ENCODE assay signal across 15 mouse cellular contexts in the genomic region with DNA sequence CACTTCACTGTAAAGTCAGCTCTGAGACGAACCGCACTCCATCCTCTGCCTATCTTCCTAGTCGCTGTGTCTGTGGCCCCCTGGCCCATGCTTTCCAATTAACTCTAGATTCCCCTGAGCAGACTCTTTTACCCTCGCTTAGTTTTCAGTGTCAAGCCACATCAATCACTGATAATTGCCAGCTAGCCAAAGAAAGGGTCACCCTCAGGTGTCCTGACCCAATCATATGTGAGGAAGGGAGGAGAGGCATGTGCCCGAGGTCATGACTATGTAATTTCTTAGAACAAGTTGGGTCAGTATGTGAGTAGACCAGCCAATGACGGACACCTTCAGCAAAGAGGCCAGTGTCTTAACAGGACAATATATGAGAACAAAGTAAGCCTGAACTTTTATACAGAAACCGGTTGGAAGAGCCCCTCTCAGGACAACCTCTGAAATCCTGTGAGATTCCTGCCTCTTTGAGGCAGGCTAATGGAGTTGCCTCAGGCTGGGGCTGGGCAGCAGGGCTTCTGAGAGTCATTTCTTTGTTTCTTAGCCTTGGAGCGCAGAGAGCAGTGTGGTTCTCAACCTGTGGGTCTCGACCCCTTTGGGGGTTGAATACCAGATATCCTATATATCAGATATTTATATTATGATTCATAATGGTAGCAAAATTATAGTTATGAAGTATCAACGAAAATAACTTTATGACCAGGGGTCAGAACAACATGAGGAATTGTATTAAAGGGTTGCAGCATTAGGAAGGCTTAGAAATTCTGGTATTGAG.
A peak's percentile ranks its signal among the peaks of the same experiment; 100 is the strongest.
DNase-seq lines count a peak whose midpoint lies in the region; ATAC-seq and TF ChIP-seq lines count a peak whose summit lies in the region.
"Had no signal": no experiment of that assay in that cellular context is flagged by ENCODE, and none has a peak within 500 bp of the region (broad histone marks: within the 10 kb centered on the region; RNA-seq: fewer than 3 reads in every experiment).

No protein-coding gene starts in this region.

- dilution Hi-C loops in CH12.LX (cut with MboI; ENCODE audit: extremely low pct_ligation_motif_present, extremely low pct_unique_long_range_greater_than_20kb, low sequenced_read_pairs), result no loop called here

- in situ Hi-C loops in CH12.LX (cut with MboI; ENCODE audit: low pct_ligation_motif_present, low pct_unique_long_range_greater_than_20kb, low sequenced_read_pairs), result no loop called here

- peak overlapping the region; percentile 81 for H3K27ac ChIP-seq in heart, embryonic 13.5 days (replicated peaks)
- peak overlapping the region; percentile 56 for H3K27ac ChIP-seq in CH12.LX (ENCODE audit: insufficient read depth, low read depth)
- peak overlapping the region; percentile 92 for H3K27ac ChIP-seq in MEL (ENCODE audit: control insufficient read depth, low read depth, low read length)
- peak overlapping the region; percentile 70 for H3K27ac ChIP-seq in limb, embryonic 10.5 days
- H3K27ac ChIP-seq: hindbrain, postnatal 0 days; left cerebral cortex, adult 2 months had no signal

- no peaks in the 10 kb centered on the region for H3K79me2 ChIP-seq in CH12.LX (replicated peaks; ENCODE audit: control insufficient read depth, extremely low read depth, insufficient read depth, poor library complexity, severe bottlenecking)
- no peaks in the 10 kb centered on the region for H3K79me2 ChIP-seq in MEL (ENCODE audit: control insufficient read depth, insufficient read depth, low read length, poor library complexity)

- no peaks in the 10 kb centered on the region for H3K27me3 ChIP-seq in heart, embryonic 13.5 days (replicated peaks)
- no peaks in the 10 kb centered on the region for H3K27me3 ChIP-seq in CH12.LX (replicated peaks)
- H3K27me3 ChIP-seq in MEL (ENCODE audit: control insufficient read depth in 1 of 2, insufficient read depth in 2 of 2, low read length in 2 of 2), result no peaks in the 10 kb centered on the region
- H3K27me3 ChIP-seq in limb, embryonic 10.5 days (ENCODE audit: low read depth, poor library complexity, severe bottlenecking), result no peaks in the 10 kb centered on the region
- H3K27me3 ChIP-seq: embryonic facial prominence, embryonic 13.5 days had no signal

- no peak for DNase-seq in heart, adult 18-20 months
- DNase-seq in CH12.LX (ENCODE audit: extremely low read depth) (no peak), MEL (ENCODE audit: low read depth, low spot score) (no peak)
- DNase-seq in limb, embryonic 10.5 days (ENCODE audit: low spot score), result no peak
- no peak for DNase-seq in thymus, postnatal 14 days
- no peak for DNase-seq in left cerebral cortex, postnatal 25 days (ENCODE audit: low spot score in 2 of 2)
- DNase-seq: cerebellum, adult 11 months; gastrocnemius, postnatal 14 days; thymus, postnatal 36 days had no signal

- no peaks in the 10 kb centered on the region for H3K9me3 ChIP-seq in heart, embryonic 13.5 days
- peaks cover 2% of the 10 kb centered on the region for H3K9me3 ChIP-seq in CH12.LX (replicated peaks; ENCODE audit: low read length)
- H3K9me3 ChIP-seq in MEL (replicated peaks; ENCODE audit: insufficient read depth, low read length), result no peaks in the 10 kb centered on the region
- no peaks in the 10 kb centered on the region for H3K9me3 ChIP-seq in limb, embryonic 10.5 days (replicated peaks)
- H3K9me3 ChIP-seq: embryonic facial prominence, embryonic 13.5 days had no signal

- H3K4me1 ChIP-seq in heart, embryonic 13.5 days, result peaks cover 65% of the 10 kb centered on the region
- H3K4me1 ChIP-seq in CH12.LX (ENCODE audit: control insufficient read depth in 1 of 2, insufficient read depth in 2 of 2) (peaks cover 10 to 68% of the 10 kb centered on the region in 2 experiments), MEL (ENCODE audit: control insufficient read depth in 1 of 2, insufficient read depth in 2 of 2, low read length in 2 of 2) (peaks cover 63 to 64% of the 10 kb centered on the region in 2 experiments)
- peaks cover 32% of the 10 kb centered on the region for H3K4me1 ChIP-seq in limb, embryonic 10.5 days

- 50% methylated on average over 10 of the region's 10 CpGs for WGBS in heart, embryonic 13.5 days
- 35% methylated on average over 10 of the region's 10 CpGs for WGBS in limb, embryonic 10.5 days

- no peak for TF ChIP-seq POLR2A in CH12.LX (IDR thresholded peaks at IDR 0.05; ENCODE audit: low read depth, low read length)
- TF ChIP-seq POLR2A in MEL (IDR thresholded peaks at IDR 0.05; ENCODE audit: control insufficient read depth in 1 of 2, insufficient read depth in 1 of 2, low read depth in 1 of 2, low read length in 2 of 2, poor library complexity in 1 of 2), result no peak

- no peak for ATAC-seq in heart, embryonic 13.5 days (ENCODE audit: extremely low read depth, insufficient number of reproducible peaks, low FRiP score, low TSS enrichment)
- ATAC-seq: forebrain, embryonic 14.5 days; hindbrain, postnatal 0 days had no signal

- TF ChIP-seq EP300 in CH12.LX (IDR thresholded peaks at IDR 0.05; ENCODE audit: low read length) (no peak), MEL (IDR thresholded peaks at IDR 0.05; ENCODE audit: low read depth in 1 of 2, low read length in 2 of 2) (no peak)

- H3K4me2 ChIP-seq in heart, embryonic 13.5 days, result no peak overlapping the region
- no peak overlapping the region for H3K4me2 ChIP-seq in CH12.LX (ENCODE audit: insufficient read depth, low read depth, poor library complexity, severe bottlenecking)
- H3K4me2 ChIP-seq: embryonic facial prominence, embryonic 13.5 days had no signal

- TF ChIP-seq RAD21 in CH12.LX (IDR thresholded peaks at IDR 0.05; ENCODE audit: low read depth, low read length) (no peak), MEL (IDR thresholded peaks at IDR 0.05; ENCODE audit: low read depth, low read length) (no peak)

- TF ChIP-seq CTCF in CH12.LX (conservative IDR thresholded peaks at IDR 0.05 in 1 of 2, IDR thresholded peaks at IDR 0.05 in 1 of 2; ENCODE audit: low read depth in 2 of 2, low read length in 2 of 2), result no peak
- TF ChIP-seq CTCF in MEL (IDR thresholded peaks at IDR 0.05 in 2 of 3, conservative IDR thresholded peaks at IDR 0.05 in 1 of 3; ENCODE audit: control insufficient read depth in 1 of 3, insufficient read depth in 1 of 3, low read depth in 2 of 3, low read length in 3 of 3, poor library complexity in 1 of 3, severe bottlenecking in 1 of 3), result no peak

- no peak overlapping the region; the same call in 1 of the 2 replicates for H3K9ac ChIP-seq in heart, embryonic 13.5 days
- H3K9ac ChIP-seq in CH12.LX (ENCODE audit: insufficient read depth, low read depth) (peak overlapping the region; percentile 0; the same call in 1 of the 2 replicates), MEL (ENCODE audit: control insufficient read depth, low read depth, low read length, poor library complexity, severe bottlenecking) (no peak overlapping the region)
- H3K9ac ChIP-seq: embryonic facial prominence, embryonic 13.5 days had no signal

- no peak overlapping the region for H3K4me3 ChIP-seq in heart, embryonic 13.5 days
- no peak overlapping the region for H3K4me3 ChIP-seq in CH12.LX (replicated peaks in 1 of 3; ENCODE audit: low read depth in 2 of 3, low read length in 2 of 3, poor library complexity in 1 of 3)
- H3K4me3 ChIP-seq in MEL (ENCODE audit: control insufficient read depth in 1 of 2, insufficient read depth in 1 of 2, low read depth in 2 of 2, low read length in 2 of 2), result peak overlapping the region in 1 of 2 experiments; percentile 31; a peak in 1 of 4 replicates
- no peak overlapping the region for H3K4me3 ChIP-seq in limb, embryonic 10.5 days
- H3K4me3 ChIP-seq: embryonic facial prominence, embryonic 13.5 days; left cerebral cortex, adult 2 months; myocyte had no signal

- intact Hi-C loops in left cerebral cortex, postnatal 25 days (cut with DNase I), result no loop called here

- H3K36me3 ChIP-seq in heart, embryonic 13.5 days, result no peaks in the 10 kb centered on the region
- H3K36me3 ChIP-seq in CH12.LX (replicated peaks in 1 of 2; ENCODE audit: control insufficient read depth in 1 of 2, insufficient read depth in 1 of 2, low read length in 1 of 2), result no peaks in the 10 kb centered on the region
- peaks cover 0 to 70% of the 10 kb centered on the region in 2 experiments; a peak in 2 of 4 replicates for H3K36me3 ChIP-seq in MEL (ENCODE audit: control insufficient read depth in 1 of 2, insufficient read depth in 2 of 2, low read length in 2 of 2)
- H3K36me3 ChIP-seq in limb, embryonic 10.5 days, result no peaks in the 10 kb centered on the region
- H3K36me3 ChIP-seq: embryonic facial prominence, embryonic 13.5 days had no signal

TF ChIP-seq in CH12.LX, 34 proteins besides CTCF, POLR2A, EP300 and RAD21 (continues in another document):
- TF ChIP-seq USF2 (conservative IDR thresholded peaks at IDR 0.05; ENCODE audit: low read depth, low read length) (no peak), JUND (conservative IDR thresholded peaks at IDR 0.05; ENCODE audit: low read depth, low read length) (no peak), ELF1 (IDR thresholded peaks at IDR 0.05; ENCODE audit: low read depth, low read length) (no peak), CHD2 (IDR thresholded peaks at IDR 0.05; ENCODE audit: low read length) (no peak), POLR2AphosphoS2 (IDR thresholded peaks at IDR 0.05; ENCODE audit: low read depth, low read length) (no peak), NRF1 (IDR thresholded peaks at IDR 0.05; ENCODE audit: low read depth, low read length) (no peak), E2F4 (IDR thresholded peaks at IDR 0.05; ENCODE audit: insufficient replicate concordance, low read depth, low read length) (no peak), TCF12 (IDR thresholded peaks at IDR 0.05; ENCODE audit: low read depth, low read length) (no peak), USF1 (IDR thresholded peaks at IDR 0.05; ENCODE audit: low read depth, low read length) (no peak), ETS1 (conservative IDR thresholded peaks at IDR 0.05; ENCODE audit: low read depth, low read length) (no peak), MYC (IDR thresholded peaks at IDR 0.05; ENCODE audit: low read depth, low read length) (no peak)

TF ChIP-seq in MEL, 35 proteins besides CTCF, POLR2A, EP300 and RAD21:
- TF ChIP-seq ETS1 (IDR thresholded peaks at IDR 0.05; ENCODE audit: low read depth, low read length) (no peak), GABPA (IDR thresholded peaks at IDR 0.05; ENCODE audit: low read depth, low read length) (no peak), NELFE (IDR thresholded peaks at IDR 0.05; ENCODE audit: low read depth, low read length) (no peak), ZNF384 (IDR thresholded peaks at IDR 0.05; ENCODE audit: low read depth, low read length) (no peak), TAL1 (IDR thresholded peaks at IDR 0.05; ENCODE audit: low read length) (no peak), GATA1 (IDR thresholded peaks at IDR 0.05; ENCODE audit: low read depth, low read length) (no peak)
